Mouse (Mus musculus): ENCODE data around the gene Cfap97d2.

The Cfap97d2 gene

DNA sequence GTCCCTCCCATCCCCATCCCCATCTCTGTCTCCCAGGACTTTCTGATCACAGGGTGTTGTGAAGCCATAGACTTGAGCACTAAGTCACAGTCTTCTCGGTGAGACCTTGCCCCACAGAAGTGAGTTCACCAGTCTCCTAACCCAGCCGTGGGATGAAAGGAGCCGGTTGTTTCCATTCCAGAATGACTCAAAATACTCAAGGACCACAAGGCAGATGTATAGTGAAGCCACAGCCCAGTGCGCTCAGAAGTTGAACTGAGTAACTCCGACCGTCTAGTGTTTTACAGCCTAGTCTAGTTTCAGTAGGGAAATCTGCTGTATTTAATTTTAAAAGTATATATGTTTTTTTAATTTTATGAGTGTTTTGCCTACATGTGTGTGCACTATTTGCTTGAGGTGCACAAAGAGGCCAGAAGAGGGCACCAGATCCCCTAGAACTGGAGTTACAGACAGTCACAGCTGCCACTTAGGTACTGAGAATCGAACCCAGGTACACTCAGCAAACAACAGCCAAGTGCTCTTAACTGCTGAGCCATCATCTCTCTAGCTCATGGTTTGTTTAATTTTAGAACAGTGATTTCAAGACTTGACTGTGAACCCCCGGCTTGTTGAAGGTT is 18.5 kb upstream of the Cfap97d2 start:
- DNase-seq (ENCODE audit: low spot score): no peak

DNA sequence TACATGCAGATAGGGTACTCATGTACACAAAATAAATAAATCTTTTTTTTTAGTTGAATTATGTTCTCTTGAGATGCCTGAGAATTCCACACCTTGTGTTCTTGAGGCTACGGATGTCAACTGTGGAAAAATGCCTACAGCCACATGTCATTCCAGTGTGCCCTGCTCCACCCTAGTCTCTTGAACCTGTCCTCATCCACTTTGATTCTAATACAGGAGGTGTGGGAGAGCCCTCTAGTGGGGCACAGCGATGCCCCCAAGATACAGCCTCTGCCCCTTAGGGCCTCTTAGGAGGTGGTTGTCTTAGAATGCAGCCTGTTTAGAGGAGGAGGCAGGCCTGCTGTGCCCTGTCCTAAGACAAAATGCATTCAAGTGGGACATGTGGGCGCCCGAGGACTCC is 17.7 kb upstream of the Cfap97d2 start:
- no peak for DNase-seq (ENCODE audit: low spot score)

DNA sequence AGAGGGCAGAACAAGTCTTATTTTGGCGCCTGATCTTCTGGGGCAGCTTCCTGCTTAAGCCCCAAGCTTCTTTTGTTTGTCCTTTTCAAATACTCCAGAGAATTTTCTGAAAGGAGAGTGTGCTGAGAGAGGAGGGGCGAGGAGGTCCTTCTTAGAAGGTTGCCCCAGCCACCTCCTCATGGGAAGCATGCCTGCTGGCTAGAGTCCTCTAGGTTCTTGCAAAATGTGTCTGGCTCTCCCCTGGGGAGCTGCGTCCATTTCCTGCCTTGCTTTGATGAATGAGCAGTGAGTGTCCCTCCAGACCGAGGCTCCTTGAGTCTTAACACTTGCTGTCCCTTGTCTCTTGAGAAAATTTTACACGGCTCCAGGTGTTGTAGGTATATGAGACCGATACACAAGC is 17.2 kb upstream of the Cfap97d2 start:
- no peak for DNase-seq (ENCODE audit: low spot score)

- no peak for DNase-seq (ENCODE audit: low spot score)
These were observed 16.4 kb upstream of the Cfap97d2 start for GRCm38 (mm10) chr8:13689331-13689730.

DNA sequence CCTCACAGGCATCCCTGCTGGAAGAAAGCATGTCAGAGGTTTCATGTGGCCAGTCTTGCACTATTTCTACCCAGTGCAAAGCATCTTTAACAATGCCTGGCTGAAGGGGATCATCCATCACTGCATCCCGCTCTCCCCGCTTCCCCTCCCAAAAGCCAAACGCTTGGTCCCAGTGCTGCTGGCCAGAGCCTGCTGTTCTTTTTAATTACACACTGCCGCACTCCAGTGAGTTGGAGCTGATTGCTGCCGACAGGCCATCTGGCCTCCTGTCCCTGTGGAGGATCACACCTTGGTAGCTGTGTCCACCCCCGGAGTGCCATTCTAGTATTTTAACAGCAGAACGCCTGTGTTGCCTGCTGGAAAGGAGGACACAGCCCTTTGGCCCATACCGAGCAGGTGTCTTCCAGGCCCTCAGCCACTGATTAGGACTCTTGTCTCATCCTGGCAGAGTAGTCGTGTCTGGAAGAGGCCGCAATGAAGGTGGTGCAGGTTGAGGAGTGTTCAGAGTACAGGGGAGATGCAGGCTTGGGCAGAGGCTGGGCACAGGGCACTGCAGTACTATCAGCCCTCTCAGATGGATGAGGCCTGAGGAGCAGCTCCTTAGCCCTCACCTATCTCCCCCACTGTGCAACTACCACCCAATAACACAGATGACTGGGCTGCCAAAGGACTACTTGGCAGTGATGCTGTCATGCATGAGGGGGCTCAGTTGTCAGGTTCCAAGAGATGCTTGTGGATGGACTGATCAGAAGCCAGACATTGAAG is 13.2 kb upstream of the Cfap97d2 start:
- DNase-seq (ENCODE audit: low spot score): no peak

DNA sequence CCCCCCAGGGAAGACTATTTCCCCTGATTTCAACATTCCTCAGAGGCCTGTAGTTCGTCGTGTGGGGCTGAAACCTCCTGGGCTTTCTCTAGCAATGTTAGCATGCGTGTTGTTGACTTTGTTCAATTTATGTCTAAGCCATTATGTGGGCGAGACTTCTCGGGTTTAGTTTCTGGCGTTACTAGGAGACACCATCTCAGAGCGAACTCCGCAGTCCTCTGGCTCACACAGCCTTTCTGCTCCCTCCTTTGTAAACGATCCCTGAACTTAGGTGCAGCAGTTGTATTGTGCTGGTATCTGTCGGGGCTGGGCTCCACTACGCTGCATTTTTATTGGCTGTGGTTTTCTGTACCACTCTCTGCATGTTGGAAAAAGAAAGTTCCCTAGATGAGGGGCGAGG is 11.0 kb upstream of the Cfap97d2 start:
- no peak for DNase-seq (ENCODE audit: low spot score)

- DNase-seq (ENCODE audit: low spot score): no peak
These were observed 10.4 kb upstream of the Cfap97d2 start for GRCm38 (mm10) chr8:13695203-13695867.

DNA sequence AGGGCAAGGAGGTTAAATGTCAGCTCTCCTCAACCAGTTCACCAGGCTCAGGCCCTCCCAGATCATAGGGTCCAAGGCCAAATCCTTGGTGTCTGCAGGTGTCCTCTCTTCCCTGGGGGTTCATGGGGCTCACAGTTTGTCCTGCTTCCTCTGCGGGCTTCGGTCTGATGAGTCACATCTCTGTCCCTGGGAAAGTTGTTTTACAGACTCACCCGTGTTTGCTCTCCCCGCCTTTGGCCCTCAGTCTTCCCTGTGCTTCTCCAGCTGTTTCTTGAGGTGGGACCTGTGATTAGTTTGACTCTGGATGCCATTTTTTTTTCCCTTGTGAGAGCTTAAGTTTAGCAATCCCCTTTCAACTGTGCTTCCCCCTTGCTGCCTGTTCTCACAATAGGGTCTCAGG is 9.5 kb upstream of the Cfap97d2 start:
- DNase-seq (ENCODE audit: low spot score): no peak

DNA sequence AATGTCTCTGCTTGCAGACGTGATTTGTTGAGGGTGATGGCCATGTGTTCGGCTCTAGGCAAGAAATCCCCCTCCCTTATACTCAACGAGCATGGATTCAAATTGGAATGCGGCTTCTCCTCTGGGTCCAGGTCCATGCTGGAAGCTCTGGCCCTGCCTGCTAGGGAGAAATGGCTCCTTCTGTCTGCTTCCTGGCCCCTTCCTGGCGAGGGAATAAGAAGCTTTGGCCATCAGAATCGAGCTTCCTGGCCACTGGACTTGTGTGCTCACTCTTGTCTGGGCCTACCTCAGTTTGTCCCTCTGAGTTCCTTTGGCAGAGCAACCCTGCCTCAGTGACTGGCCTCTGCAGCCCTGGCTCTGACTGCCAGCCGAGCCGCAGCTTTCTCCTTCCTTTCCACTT is 8.5 kb upstream of the Cfap97d2 start:
- DNase-seq (ENCODE audit: low spot score): no peak

- no peak for DNase-seq (ENCODE audit: low spot score)
These were observed 8.0 kb upstream of the Cfap97d2 start for GRCm38 (mm10) chr8:13697681-13698080.

DNA sequence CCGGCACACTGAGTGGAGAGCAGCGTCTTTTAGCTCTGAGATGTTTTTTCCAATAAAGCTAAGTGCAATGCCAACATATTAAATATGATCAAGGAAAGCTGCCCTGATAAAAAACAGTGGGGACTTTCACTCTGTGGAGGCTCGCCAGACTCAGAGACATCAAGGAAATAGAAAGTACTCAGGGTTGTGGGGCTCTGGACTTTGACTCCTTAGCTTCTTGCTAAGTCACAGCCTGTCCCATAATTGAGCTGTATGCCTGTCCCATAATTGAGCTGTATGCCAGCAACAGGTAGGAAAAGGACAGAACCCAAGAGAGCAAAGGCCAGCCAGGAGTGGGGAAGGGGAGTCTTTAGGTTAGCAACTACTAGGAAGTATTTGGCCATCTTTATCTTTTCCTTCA is 7.4 kb upstream of the Cfap97d2 start:
- no peak for DNase-seq (ENCODE audit: low spot score)

GRCm38 (mm10) chr8:13699323-13699949 is 6.3 kb upstream of the Cfap97d2 start:
- no peak for DNase-seq (ENCODE audit: low spot score)

DNA sequence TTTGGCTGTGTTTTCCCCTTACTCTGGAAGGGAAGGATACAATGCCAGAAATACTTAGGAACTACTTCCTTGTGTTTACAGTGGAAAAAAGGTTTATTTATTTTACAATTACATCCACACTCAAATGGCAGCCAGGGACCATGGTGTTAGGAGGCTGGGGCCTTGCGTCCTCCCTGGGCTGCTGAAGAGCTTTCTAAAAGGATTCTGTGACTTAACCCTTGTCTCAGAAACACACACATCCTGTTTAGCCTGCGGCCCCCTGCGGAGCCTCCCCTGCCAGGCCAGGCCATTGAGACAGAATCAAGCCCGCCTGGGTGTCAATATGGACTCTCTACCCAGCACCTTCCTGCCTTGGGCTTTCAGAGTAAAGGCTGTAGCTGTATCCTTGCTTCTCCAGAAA is 2.9 kb upstream of the Cfap97d2 start:
- DNase-seq (ENCODE audit: low spot score): no peak

- DNase-seq (ENCODE audit: low spot score): no peak
These were observed 1.9 kb upstream of the Cfap97d2 start for GRCm38 (mm10) chr8:13703756-13704155.

DNA sequence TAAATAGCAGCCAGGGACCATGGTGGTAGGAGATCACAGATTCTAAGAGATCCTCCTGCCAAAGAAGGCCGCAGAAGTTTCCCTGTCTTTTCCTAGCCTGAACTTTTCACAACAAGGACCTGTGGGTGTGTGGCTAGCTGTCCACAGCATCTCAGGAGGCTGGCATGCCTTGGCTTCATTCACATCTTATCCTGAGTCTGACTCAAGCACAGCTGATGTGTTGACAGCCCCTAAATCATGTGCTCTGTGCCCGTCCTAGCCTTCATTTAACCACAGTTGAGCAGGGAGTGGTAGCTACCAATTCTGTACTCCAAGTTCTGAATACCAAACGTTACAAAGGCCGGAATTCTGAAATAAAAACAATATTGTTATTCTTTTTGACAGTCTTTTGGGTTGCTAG is 1.4 kb upstream of the Cfap97d2 start:
- DNase-seq (ENCODE audit: low spot score): no peak

DNA sequence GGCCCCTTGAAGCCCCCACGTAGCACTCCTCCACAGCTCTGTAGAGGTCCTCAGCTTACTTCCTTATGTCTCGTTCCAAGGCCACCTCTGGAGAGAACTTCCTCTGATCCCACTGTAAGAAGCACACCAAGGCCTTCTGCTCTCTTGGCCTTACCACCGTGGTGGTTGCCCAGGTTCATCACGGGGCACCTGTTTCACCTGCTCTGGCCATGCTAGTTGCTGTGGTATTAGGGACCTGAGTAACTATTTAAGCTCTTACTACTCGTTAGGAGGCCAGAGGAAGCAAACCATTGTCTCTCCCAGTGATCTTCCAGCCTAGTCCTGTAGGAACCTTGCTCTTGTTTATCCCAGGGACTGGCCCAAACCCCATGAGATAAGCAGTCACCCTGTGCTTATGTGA is 1.2 kb downstream of the Cfap97d2 start:
- DNase-seq (ENCODE audit: low spot score): no peak

DNA sequence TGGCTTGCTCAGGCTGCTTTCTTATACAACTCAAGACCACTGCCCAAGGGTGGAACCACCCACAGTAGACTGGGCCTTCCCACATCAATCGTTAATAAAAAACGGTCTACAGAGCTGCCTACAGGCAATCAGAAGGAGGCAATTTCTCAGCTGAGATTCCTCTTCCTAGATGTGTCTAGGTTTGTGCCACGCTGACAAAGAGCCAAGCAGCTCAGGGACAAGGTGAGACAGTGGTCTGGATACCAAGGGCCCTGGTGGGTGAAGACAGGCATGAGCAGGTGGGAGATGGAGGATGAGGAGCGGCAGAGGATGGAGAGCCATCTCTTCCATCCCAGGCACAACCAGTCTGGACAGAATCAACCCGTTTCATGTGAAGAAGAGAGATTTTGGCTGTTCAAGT is 2.8 kb downstream of the Cfap97d2 start:
- no peak for DNase-seq (ENCODE audit: low spot score)

- DNase-seq (ENCODE audit: low spot score): no peak
These were observed 13.3 kb downstream of the Cfap97d2 start for GRCm38 (mm10) chr8:13718980-13719379.

DNA sequence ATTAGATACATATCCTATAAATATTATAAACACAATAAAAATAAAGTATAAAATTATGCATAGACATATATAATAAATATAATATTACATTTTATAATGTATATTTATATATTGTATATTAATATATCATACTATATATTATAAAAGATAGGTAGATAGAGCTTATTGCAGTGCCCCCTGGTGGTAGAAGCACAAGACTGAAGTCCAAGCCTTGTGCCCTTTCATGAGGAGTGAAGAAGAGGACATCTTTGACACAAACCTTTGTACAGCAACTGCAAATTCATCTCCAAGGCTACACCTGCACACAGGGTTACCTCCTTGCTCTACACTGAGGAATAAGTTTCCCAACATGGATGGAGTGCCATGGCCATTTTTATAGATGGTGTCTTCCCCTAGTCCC is 20.0 kb downstream of the Cfap97d2 start:
- no peak for DNase-seq (ENCODE audit: low spot score)

DNA sequence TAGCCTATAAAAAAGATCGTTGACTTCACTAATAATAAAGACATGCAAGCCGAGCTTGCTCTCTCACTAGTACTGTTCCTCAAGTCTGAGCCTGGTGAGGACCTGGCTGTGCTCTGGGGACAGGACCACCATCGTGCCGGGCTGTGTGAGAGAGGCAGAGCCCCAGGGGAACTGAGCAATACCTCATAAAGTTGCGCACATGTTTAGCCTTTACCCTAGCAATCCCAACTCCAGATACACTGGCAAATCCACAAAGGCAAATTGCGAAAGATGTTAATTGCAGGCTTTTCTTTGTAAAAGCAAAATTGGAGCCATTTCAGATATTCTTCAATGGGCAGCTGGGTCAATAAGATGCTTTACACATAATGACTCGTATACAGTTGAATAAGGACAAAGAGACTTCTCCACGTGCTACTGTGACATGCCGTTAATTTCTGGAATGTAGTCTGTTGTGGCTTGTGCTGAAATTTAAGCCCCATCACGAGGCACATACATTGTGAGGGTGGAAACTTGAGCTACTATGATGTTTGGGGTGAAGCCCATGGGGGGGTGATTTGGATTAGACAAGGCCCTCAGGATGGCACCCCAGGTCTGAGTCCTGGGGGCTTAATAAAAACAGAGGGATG is 21.9 kb downstream of the Cfap97d2 start:
- no peak for DNase-seq (ENCODE audit: low spot score)

GRCm38 (mm10) chr8:13740323-13740770 is 34.7 kb downstream of the Cfap97d2 start:
- DNase-seq (ENCODE audit: low spot score): no peak

GRCm38 (mm10) chr8:13740817-13741613 is 35.3 kb downstream of the Cfap97d2 start:
- no peak for DNase-seq (ENCODE audit: low spot score)
